Mouse (Mus musculus) limb, embryonic 11.5 days (tissue): Measurements from ENCODE around the gene Egfl8. TPM values are rescaled to one million over a fixed set of nuclear protein-coding genes. Genes with fewer than 3 reads are reported as not detected.

Experiments
- ATAC-seq: fragments of 200-750 bp; cut with Nextera tagmentation; 2 replicates; pipeline ENCODE4 v1.8.0; 2017; ENCODE audit warnings: low read depth; ENCODE audit not compliant: insufficient number of reproducible peaks, low FRiP score, low TSS enrichment
- DNase-seq: peaks from one replicate; pipeline ENCODE4 v3.0.0-alpha.2; 2015; ENCODE audit warnings: low spot score
- H3K27ac ChIP-seq: fragments of 300-500 bp; sonication (generic); replicated peaks from 2 replicates; pipeline ENCODE4 v1.5.1; 2014; ENCODE audit warnings: low read depth, mild to moderate bottlenecking, low read length
- H3K27me3 ChIP-seq: fragments of 300-500 bp; sonication (generic); 2 replicates; pipeline ENCODE4 v1.6.1; 2014; ENCODE audit warnings: mild to moderate bottlenecking, low read length, mixed read lengths; ENCODE audit not compliant: control insufficient read depth, insufficient read depth
- H3K36me3 ChIP-seq: fragments of 300-500 bp; sonication (generic); 2 replicates; pipeline ENCODE4 v1.6.1; 2014; ENCODE audit warnings: mild to moderate bottlenecking, low read length, moderate library complexity, mixed read lengths; ENCODE audit not compliant: control insufficient read depth, insufficient read depth
- H3K4me1 ChIP-seq: fragments of 300-500 bp; sonication (generic); 2 replicates; pipeline ENCODE4 v1.6.1; 2014; ENCODE audit warnings: low read length, mixed read lengths; ENCODE audit not compliant: control insufficient read depth, insufficient read depth
- H3K4me2 ChIP-seq: fragments of 300-500 bp; sonication (generic); 2 replicates; pipeline ENCODE4 v1.6.1; 2014; ENCODE audit warnings: low read depth, mild to moderate bottlenecking, moderate library complexity; ENCODE audit not compliant: severe bottlenecking
- H3K4me3 ChIP-seq: fragments of 300-500 bp; sonication (generic); 2 replicates; pipeline ENCODE4 v1.5.1; 2014; ENCODE audit warnings: low read depth, low read length
- H3K9ac ChIP-seq: fragments of 300-500 bp; sonication (generic); 2 replicates; pipeline ENCODE4 v1.6.1; 2014; ENCODE audit warnings: mild to moderate bottlenecking, low read length
- H3K9me3 ChIP-seq: fragments of 300-500 bp; sonication (generic); 2 replicates; pipeline ENCODE4 v1.6.1; 2016; ENCODE audit warnings: low read length; ENCODE audit not compliant: control insufficient read depth
- WGBS: fragments of 180-500 bp; shearing (Covaris S2); extraction: QIAGEN DNeasy Blood & Tissue Kit; methylation state at CpG from one replicate; pipeline ENCODE4 v1.1.7; 2014; 5-methylcytosine and 5-hydroxymethylcytosine counted together
- polyA plus RNA-seq: library from polyadenylated mRNA; unstranded; fragments of >200 nt; fragmentation: Nextera tagmentation; extraction: Ambion mirVana; gene quantifications from 2 replicates; pipeline ENCODE4 v1.2.1, GENCODE M21; 2014

Gene Egfl8
- polyA plus RNA-seq, 1 experiment from 2014 or later = 3.5 TPM

GRCm38 (mm10) chr17:34624981-34625380 lies 9.2 kb upstream of the Egfl8 start:
- no peak overlapping the region for H3K4me2 ChIP-seq
- WGBS = 93% methylated on average over 3 of the region's 3 CpGs
- no peak overlapping the region for H3K9ac ChIP-seq
- H3K4me1 ChIP-seq = peaks cover 21% of the 10 kb centered on the region
- H3K27ac ChIP-seq = no peak overlapping the region
- H3K36me3 ChIP-seq = no peaks in the 10 kb centered on the region
- ATAC-seq (no peak), DNase-seq (no peak)
- no peaks in the 10 kb centered on the region for H3K9me3 ChIP-seq
- no peak overlapping the region for H3K4me3 ChIP-seq
- H3K27me3 ChIP-seq = peaks cover 4% of the 10 kb centered on the region

- 85% methylated on average over 9 of the region's 9 CpGs for WGBS
- peaks cover 12% of the 10 kb centered on the region for H3K4me1 ChIP-seq
- no peaks in the 10 kb centered on the region for H3K27me3 ChIP-seq
- no peak for ATAC-seq
- H3K9ac ChIP-seq = no peak overlapping the region
- no peak overlapping the region for H3K27ac ChIP-seq
- no peaks in the 10 kb centered on the region for H3K9me3 ChIP-seq
- H3K36me3 ChIP-seq = no peaks in the 10 kb centered on the region
- H3K4me2 ChIP-seq = no peak overlapping the region
- no peak overlapping the region for H3K4me3 ChIP-seq
- DNase-seq = no peak
Measured at GRCm38 (mm10) chr17:34623161-34623560, 7.4 kb upstream of the Egfl8 start.

- ATAC-seq (no peak), DNase-seq (no peak)
- H3K27me3 ChIP-seq = no peaks in the 10 kb centered on the region
- no peak overlapping the region for H3K9ac ChIP-seq
- H3K9me3 ChIP-seq = no peaks in the 10 kb centered on the region
- H3K36me3 ChIP-seq = no peaks in the 10 kb centered on the region
- no peak overlapping the region for H3K4me2 ChIP-seq
- no peak overlapping the region for H3K4me3 ChIP-seq
- WGBS = 86% methylated on average over 8 of the region's 8 CpGs
- no peak overlapping the region for H3K27ac ChIP-seq
- H3K4me1 ChIP-seq = peaks cover under 1% of the 10 kb centered on the region; the same call in 1 of the 2 replicates
Measured at GRCm38 (mm10) chr17:34621006-34621405, 5.2 kb upstream of the Egfl8 start.

GRCm38 (mm10) chr17:34618999-34619398 lies 3.2 kb upstream of the Egfl8 start:
- Histone ChIP-seq H3K4me2 (no peak overlapping the region), H3K4me3 (no peak overlapping the region), H3K9ac (no peak overlapping the region), H3K27ac (no peak overlapping the region), H3K9me3 (no peaks in the 10 kb centered on the region), H3K27me3 (no peaks in the 10 kb centered on the region), H3K4me1 (no peaks in the 10 kb centered on the region), H3K36me3 (peaks cover 2% of the 10 kb centered on the region; the same call in 1 of the 2 replicates)
- no peak for ATAC-seq
- 21% methylated on average over 6 of the region's 6 CpGs for WGBS
- peak; percentile 74 for DNase-seq

GRCm38 (mm10) chr17:34613830-34614229 lies 1.9 kb downstream of the Egfl8 start:
- DNase-seq (no peak), ATAC-seq (no peak)
- H3K9me3 ChIP-seq = no peaks in the 10 kb centered on the region
- H3K9ac ChIP-seq = no peak overlapping the region
- no peak overlapping the region for H3K4me2 ChIP-seq
- H3K27me3 ChIP-seq = no peaks in the 10 kb centered on the region
- H3K36me3 ChIP-seq = peaks cover 25% of the 10 kb centered on the region
- WGBS = 86% methylated on average over 10 of the region's 10 CpGs
- no peak overlapping the region for H3K27ac ChIP-seq
- H3K4me3 ChIP-seq = no peak overlapping the region
- H3K4me1 ChIP-seq = no peaks in the 10 kb centered on the region

GRCm38 (mm10) chr17:34613054-34613645 lies 2.6 kb downstream of the Egfl8 start:
- no peak overlapping the region for H3K9ac ChIP-seq
- no peaks in the 10 kb centered on the region for H3K4me1 ChIP-seq
- no peak overlapping the region for H3K27ac ChIP-seq
- no peak overlapping the region; the same call in 1 of the 2 replicates for H3K4me2 ChIP-seq
- WGBS = 86% methylated on average over 11 of the region's 11 CpGs
- DNase-seq (no peak), ATAC-seq (no peak)
- H3K4me3 ChIP-seq = no peak overlapping the region
- H3K27me3 ChIP-seq = no peaks in the 10 kb centered on the region
- peaks cover 25% of the 10 kb centered on the region for H3K36me3 ChIP-seq
- H3K9me3 ChIP-seq = no peaks in the 10 kb centered on the region

GRCm38 (mm10) chr17:34611050-34611449 lies 4.7 kb downstream of the Egfl8 start:
- peaks cover 6% of the 10 kb centered on the region for H3K4me1 ChIP-seq
- DNase-seq = no peak
- no peak for ATAC-seq
- H3K4me2 ChIP-seq = no peak overlapping the region
- H3K4me3 ChIP-seq = no peak overlapping the region
- no peak overlapping the region for H3K9ac ChIP-seq
- WGBS = 92% methylated on average over 8 of the region's 8 CpGs
- no peak overlapping the region for H3K27ac ChIP-seq
- no peaks in the 10 kb centered on the region for H3K27me3 ChIP-seq
- H3K9me3 ChIP-seq = no peaks in the 10 kb centered on the region
- peaks cover 25% of the 10 kb centered on the region for H3K36me3 ChIP-seq

- H3K9ac ChIP-seq = no peak overlapping the region
- peaks cover 18% of the 10 kb centered on the region for H3K36me3 ChIP-seq
- H3K27me3 ChIP-seq = no peaks in the 10 kb centered on the region
- ATAC-seq (no peak), DNase-seq (no peak)
- peaks cover 14% of the 10 kb centered on the region for H3K4me1 ChIP-seq
- no peak overlapping the region for H3K4me3 ChIP-seq
- H3K9me3 ChIP-seq = no peaks in the 10 kb centered on the region
- WGBS = 92% methylated on average over 7 of the region's 7 CpGs
- H3K4me2 ChIP-seq = no peak overlapping the region
- no peak overlapping the region for H3K27ac ChIP-seq
Measured at GRCm38 (mm10) chr17:34607997-34608396, 7.8 kb downstream of the Egfl8 start.
